Mouse (Mus musculus) midbrain, embryonic 14.5 days (tissue): ENCODE data around the gene Hs3st4. TPM values are rescaled to one million over a fixed set of nuclear protein-coding genes. Genes with fewer than 3 reads are reported as not detected.

Experiments used
- ATAC-seq: fragments of 200-750 bp; cut with Nextera tagmentation; 2 replicates; pipeline ENCODE4 v1.8.0; 2017; ENCODE audit warnings: moderate number of reproducible peaks, moderate library complexity; ENCODE audit not compliant: low FRiP score, low TSS enrichment
- DNase-seq: peaks from one replicate; pipeline ENCODE4 v3.0.0-alpha.2; 2015
- H3K27ac ChIP-seq: fragments of 300-500 bp; sonication (generic); replicated peaks from 2 replicates; pipeline ENCODE4 v1.5.1; 2014; ENCODE audit warnings: mild to moderate bottlenecking, low read depth, low read length, moderate library complexity
- H3K27me3 ChIP-seq: fragments of 300-500 bp; sonication (generic); 2 replicates; pipeline ENCODE4 v1.6.1; 2014; ENCODE audit warnings: low read length, control low read depth, mixed read lengths; ENCODE audit not compliant: control insufficient read depth, insufficient read depth
- H3K36me3 ChIP-seq: fragments of 300-500 bp; sonication (generic); 2 replicates; pipeline ENCODE4 v1.6.1; 2014; ENCODE audit warnings: low read length, control low read depth; ENCODE audit not compliant: control insufficient read depth, insufficient read depth
- H3K4me1 ChIP-seq: fragments of 300-500 bp; sonication (generic); 2 replicates; pipeline ENCODE4 v1.6.1; 2014; ENCODE audit warnings: mild to moderate bottlenecking, antibody characterized with exemption, low read length, control low read depth; ENCODE audit not compliant: control insufficient read depth, insufficient read depth
- H3K4me2 ChIP-seq: fragments of 300-500 bp; sonication (generic); 2 replicates; pipeline ENCODE4 v1.6.1; 2014; ENCODE audit warnings: mild to moderate bottlenecking, low read length, moderate library complexity
- H3K4me3 ChIP-seq: fragments of 300-500 bp; sonication (generic); replicated peaks from 2 replicates; pipeline ENCODE4 v1.5.1; 2014; ENCODE audit warnings: low read depth, low read length
- H3K9ac ChIP-seq: fragments of 300-500 bp; sonication (generic); replicated peaks from 2 replicates; pipeline ENCODE4 v1.6.1; 2014; ENCODE audit warnings: mild to moderate bottlenecking, low read length, moderate library complexity
- H3K9me3 ChIP-seq: fragments of 300-500 bp; sonication (generic); 2 replicates; pipeline ENCODE4 v1.6.1; 2016; ENCODE audit warnings: low read length, control low read depth, mixed read lengths; ENCODE audit not compliant: control insufficient read depth
- whole genome bisulfite sequencing: fragments of 180-500 bp; shearing (Covaris S2); extraction: QIAGEN DNeasy Blood & Tissue Kit; methylation state at CpG from one replicate; pipeline ENCODE4 v1.1.7; 2014; 5-methylcytosine and 5-hydroxymethylcytosine counted together
- polyA plus RNA-seq: library from polyadenylated mRNA; unstranded; fragments of >200 nt; fragmentation: Nextera tagmentation; extraction: Ambion mirVana; gene quantifications from 2 replicates; pipeline ENCODE4 v1.2.1, GENCODE M21; 2014

Gene Hs3st4
- polyA plus RNA-seq: 10.9 and 15.4 TPM in 2 replicates

- peak within 1 kb of the TSS; percentile 65 for H3K9ac ChIP-seq
- H3K4me3 ChIP-seq: peak within 1 kb of the TSS; percentile 63
- peak within 1 kb of the TSS; percentile 55; the same call in 1 of the 2 replicates for H3K27ac ChIP-seq
- peak; percentile 72 for DNase-seq
- 0 out of 2 replicates have a peak, but pooled peaks cover 3% of the 10 kb centered on the region for H3K4me1 ChIP-seq
- peak; percentile 37; the same call in 1 of the 2 replicates for ATAC-seq
- H3K9me3 ChIP-seq: no peaks in the 10 kb centered on the region
- under 1% methylated on average over 74 of the region's 74 CpGs for WGBS
- peak within 1 kb of the TSS; percentile 94 for H3K4me2 ChIP-seq
- H3K36me3 ChIP-seq: no peaks in the 10 kb centered on the region
- H3K27me3 ChIP-seq: peaks cover 54% of the 10 kb centered on the region
Measured at GRCm38 (mm10) chr7:123982461-123983038, at the start of gene Hs3st4. Gene Hs3st4 (plus strand): TSS chr7:123982869.

GRCm38 (mm10) chr7:123946836-123947235, 35.8 kb upstream of the Hs3st4 start:
- 84% methylated on average over 3 of the region's 3 CpGs for WGBS
- DNase-seq: no peak
- H3K4me2 ChIP-seq: no peak overlapping the region
- no peaks in the 10 kb centered on the region for H3K36me3 ChIP-seq
- no peak overlapping the region for H3K27ac ChIP-seq
- ATAC-seq: no peak
- no peaks in the 10 kb centered on the region for H3K27me3 ChIP-seq
- H3K9me3 ChIP-seq: no peaks in the 10 kb centered on the region
- no peaks in the 10 kb centered on the region for H3K4me1 ChIP-seq
- no peak overlapping the region for H3K4me3 ChIP-seq
- no peak overlapping the region for H3K9ac ChIP-seq

- DNase-seq (no peak), ATAC-seq (no peak)
- Histone ChIP-seq H3K4me1 (no peaks in the 10 kb centered on the region), H3K9me3 (no peaks in the 10 kb centered on the region), H3K4me3 (no peak overlapping the region), H3K36me3 (no peaks in the 10 kb centered on the region), H3K27me3 (no peaks in the 10 kb centered on the region), H3K27ac (no peak overlapping the region), H3K4me2 (no peak overlapping the region), H3K9ac (no peak overlapping the region)
- WGBS: 87% methylated on average over 5 of the region's 5 CpGs
Measured at GRCm38 (mm10) chr7:123963021-123963420, 19.6 kb upstream of the Hs3st4 start.

GRCm38 (mm10) chr7:123964559-123965142, 18.0 kb upstream of the Hs3st4 start:
- no peaks in the 10 kb centered on the region for H3K27me3 ChIP-seq
- H3K36me3 ChIP-seq: no peaks in the 10 kb centered on the region
- no peak overlapping the region for H3K9ac ChIP-seq
- 50% methylated on average over 10 of the region's 10 CpGs for WGBS
- ATAC-seq (no peak), DNase-seq (peak; percentile 76)
- H3K4me2 ChIP-seq: no peak overlapping the region
- no peaks in the 10 kb centered on the region for H3K9me3 ChIP-seq
- H3K27ac ChIP-seq: no peak overlapping the region
- H3K4me1 ChIP-seq: no peaks in the 10 kb centered on the region
- H3K4me3 ChIP-seq: no peak overlapping the region

GRCm38 (mm10) chr7:123965515-123965914, 17.2 kb upstream of the Hs3st4 start:
- no peaks in the 10 kb centered on the region for H3K9me3 ChIP-seq
- no peaks in the 10 kb centered on the region for H3K36me3 ChIP-seq
- H3K27me3 ChIP-seq: no peaks in the 10 kb centered on the region
- H3K9ac ChIP-seq: no peak overlapping the region
- no peak overlapping the region for H3K27ac ChIP-seq
- ATAC-seq (no peak), DNase-seq (no peak)
- H3K4me2 ChIP-seq: no peak overlapping the region
- no peaks in the 10 kb centered on the region for H3K4me1 ChIP-seq
- WGBS: 74% methylated on average over 7 of the region's 7 CpGs
- H3K4me3 ChIP-seq: no peak overlapping the region

GRCm38 (mm10) chr7:123975441-123975840, 7.2 kb upstream of the Hs3st4 start:
- H3K27me3 ChIP-seq: peaks cover 3% of the 10 kb centered on the region; the same call in 1 of the 2 replicates
- DNase-seq (no peak), ATAC-seq (no peak)
- H3K36me3 ChIP-seq: no peaks in the 10 kb centered on the region
- no peak overlapping the region for H3K4me3 ChIP-seq
- H3K4me2 ChIP-seq: no peak overlapping the region
- 53% methylated on average over 7 of the region's 7 CpGs for WGBS
- H3K4me1 ChIP-seq: no peaks in the 10 kb centered on the region
- H3K9me3 ChIP-seq: no peaks in the 10 kb centered on the region
- H3K27ac ChIP-seq: no peak overlapping the region
- H3K9ac ChIP-seq: no peak overlapping the region

GRCm38 (mm10) chr7:123981435-123981834, 1.2 kb upstream of the Hs3st4 start:
- Histone ChIP-seq H3K36me3 (no peaks in the 10 kb centered on the region), H3K27me3 (peaks cover 54% of the 10 kb centered on the region), H3K9ac (no peak overlapping the region), H3K4me1 (0 out of 2 replicates have a peak, but pooled peaks cover 3% of the 10 kb centered on the region), H3K9me3 (no peaks in the 10 kb centered on the region), H3K27ac (no peak overlapping the region), H3K4me3 (0 out of 2 replicates have a peak overlapping the region, but pooled peaks have one; percentile 63), H3K4me2 (peak overlapping the region; percentile 94)
- peak; percentile 52 for DNase-seq
- ATAC-seq: no peak
- 14% methylated on average over 7 of the region's 7 CpGs for WGBS

GRCm38 (mm10) chr7:123982010-123982409, 659 bp upstream of the Hs3st4 start:
- H3K4me3 ChIP-seq: peak overlapping the region; percentile 63
- H3K27ac ChIP-seq: 0 out of 2 replicates have a peak overlapping the region, but pooled peaks have one; percentile 55
- H3K4me2 ChIP-seq: peak overlapping the region; percentile 94
- DNase-seq: peak; percentile 29
- peaks cover 54% of the 10 kb centered on the region for H3K27me3 ChIP-seq
- H3K9ac ChIP-seq: peak overlapping the region; percentile 31; the same call in 1 of the 2 replicates
- WGBS: 4% methylated on average over 5 of the region's 5 CpGs
- H3K36me3 ChIP-seq: no peaks in the 10 kb centered on the region
- H3K9me3 ChIP-seq: no peaks in the 10 kb centered on the region
- H3K4me1 ChIP-seq: 0 out of 2 replicates have a peak, but pooled peaks cover 3% of the 10 kb centered on the region
- no peak for ATAC-seq
